Mouse (Mus musculus): Measurements from ENCODE around the gene Pclo. TPM values are rescaled to one million over a fixed set of nuclear protein-coding genes. Genes with fewer than 3 reads are reported as not detected.
"Not testable (repeated sequence)": the region's sequence is repeated elsewhere in the genome, so short reads cannot be mapped to it uniquely, and the experiment has no call there.

Gene Pclo
- polyA plus RNA-seq, 1 experiment from 2014 or later, result 22.0 TPM

GRCm38 (mm10) chr5:14885291-14885690, 370.6 kb downstream of the Pclo start:
- H3K4me1 ChIP-seq (replicated peaks; ENCODE audit: control insufficient read depth, insufficient read depth, low read length); H3K4me2 ChIP-seq (replicated peaks); DNase-seq (ENCODE audit: low spot score); H3K27me3 ChIP-seq (ENCODE audit: control insufficient read depth, insufficient read depth, low read length); H3K36me3 ChIP-seq (replicated peaks; ENCODE audit: control insufficient read depth, insufficient read depth); H3K9ac ChIP-seq; H3K9me3 ChIP-seq (ENCODE audit: control insufficient read depth, low read length); H3K4me3 ChIP-seq (replicated peaks; ENCODE audit: low read length); ATAC-seq (ENCODE audit: low FRiP score); H3K27ac ChIP-seq: not testable (repeated sequence)
- WGBS, result 70% methylated on average over 2 of the region's 2 CpGs

- H3K4me2 ChIP-seq (replicated peaks), result no peak overlapping the region
- ATAC-seq (ENCODE audit: low FRiP score), result no peak
- no peak for DNase-seq (ENCODE audit: low spot score)
- WGBS, result 80% methylated on average over 3 of the region's 3 CpGs
- no peaks in the 10 kb centered on the region for H3K36me3 ChIP-seq (replicated peaks; ENCODE audit: control insufficient read depth, insufficient read depth)
- no peaks in the 10 kb centered on the region for H3K4me1 ChIP-seq (replicated peaks; ENCODE audit: control insufficient read depth, insufficient read depth, low read length)
- H3K9me3 ChIP-seq (ENCODE audit: control insufficient read depth, low read length), result 0 out of 2 replicates have a peak, but pooled peaks cover 4% of the 10 kb centered on the region
- H3K9ac ChIP-seq, result no peak overlapping the region
- no peak overlapping the region for H3K4me3 ChIP-seq (replicated peaks; ENCODE audit: low read length)
- no peaks in the 10 kb centered on the region for H3K27me3 ChIP-seq (ENCODE audit: control insufficient read depth, insufficient read depth, low read length)
- no peak overlapping the region for H3K27ac ChIP-seq
Measured at GRCm38 (mm10) chr5:14892242-14892641, 377.5 kb downstream of the Pclo start.

- not testable (repeated sequence) for DNase-seq (ENCODE audit: low spot score); H3K4me2 ChIP-seq (replicated peaks); H3K27ac ChIP-seq; H3K9ac ChIP-seq; H3K4me3 ChIP-seq (replicated peaks; ENCODE audit: low read length); H3K4me1 ChIP-seq (replicated peaks; ENCODE audit: control insufficient read depth, insufficient read depth, low read length); H3K27me3 ChIP-seq (ENCODE audit: control insufficient read depth, insufficient read depth, low read length); ATAC-seq (ENCODE audit: low FRiP score); H3K36me3 ChIP-seq (replicated peaks; ENCODE audit: control insufficient read depth, insufficient read depth)
- 10% methylated on average over 3 of the region's 3 CpGs for WGBS
- H3K9me3 ChIP-seq (ENCODE audit: control insufficient read depth, low read length), result peaks cover 16% of the 10 kb centered on the region
Measured at GRCm38 (mm10) chr5:14903539-14903938, 388.8 kb downstream of the Pclo start.

Data from hindbrain, embryonic 14.5 days (tissue).